Mouse (Mus musculus) heart, adult 2 months (tissue): ENCODE measurements around the gene Macrod1.

ENCODE experiments used
- CTCF ChIP-seq: fragments of 200-600 bp; IDR thresholded peaks from 2 replicates; pipeline ENCODE4 v1.8.1; 2022; ENCODE audit warnings: antibody characterized with exemption, mild to moderate bottlenecking, moderate library complexity
- EP300 ChIP-seq: fragments of 200-500 bp; IDR thresholded peaks from 2 replicates; pipeline ENCODE4 v1.6.1; 2011; ENCODE audit warnings: low read depth, low read length, control low read depth; ENCODE audit not compliant: insufficient read depth
- POLR2A ChIP-seq: fragments of 200-500 bp; IDR thresholded peaks from 2 replicates; pipeline ENCODE4 v1.6.1; 2011; ENCODE audit warnings: mild to moderate bottlenecking, low read depth, low read length, control low read depth; ENCODE audit not compliant: insufficient read depth

GRCm38 (mm10) chr19:7070775-7071174 is 14.2 kb downstream of the Macrod1 start:
- TF ChIP-seq POLR2A, result no peak
- no peak for TF ChIP-seq CTCF
- TF ChIP-seq EP300, result no peak
